ENCODE assay signal across 15 mouse cellular contexts in genomic region chr19:4326106-4326505, GRCm38 (mm10).
"Had no signal": no experiment of that assay in that cellular context is flagged by ENCODE, and none has a peak within 500 bp of the region (broad histone marks: within the 10 kb centered on the region; RNA-seq: fewer than 3 reads in every experiment).

No protein-coding gene starts in this region.

- H3K4me2 ChIP-seq: limb, embryonic 13.5 days; liver, embryonic 12.5 days; lung, embryonic 15.5 days; midbrain, embryonic 11.5 days; stomach, embryonic 15.5 days had no signal

- ATAC-seq: liver, embryonic 12.5 days; midbrain, embryonic 16.5 days had no signal

- H3K27ac ChIP-seq: layer of hippocampus, adult 2 months; limb, embryonic 13.5 days; liver, embryonic 12.5 days; lung, embryonic 15.5 days; macrophage; stomach, embryonic 15.5 days had no signal

- H3K4me1 ChIP-seq: limb, embryonic 13.5 days; lung, embryonic 15.5 days; stomach, embryonic 15.5 days had no signal

- H3K9me3 ChIP-seq: limb, embryonic 13.5 days; liver, embryonic 12.5 days; lung, embryonic 15.5 days; megakaryocyte, embryonic 14.5 days; stomach, embryonic 15.5 days had no signal

- DNase-seq: kidney, postnatal 4 days; left cerebral cortex, postnatal 4 days; lung, postnatal 14 days; right cerebral cortex, postnatal 14 days; thymus, adult 2 months; thymus, postnatal 36 days had no signal

- H3K27me3 ChIP-seq: limb, embryonic 13.5 days; liver, embryonic 12.5 days; lung, embryonic 15.5 days; megakaryocyte, embryonic 14.5 days; stomach, embryonic 15.5 days had no signal

- H3K9ac ChIP-seq: limb, embryonic 13.5 days; liver, embryonic 12.5 days; lung, embryonic 15.5 days; stomach, embryonic 15.5 days had no signal

- H3K4me3 ChIP-seq: layer of hippocampus, adult 2 months; limb, embryonic 13.5 days; liver, embryonic 12.5 days; lung, embryonic 15.5 days; megakaryocyte, embryonic 14.5 days; stomach, embryonic 15.5 days had no signal
